Mouse (Mus musculus) heart, postnatal 0 days (tissue): ENCODE data around the gene Sde2.

Experiments used
- CTCF ChIP-seq: IDR thresholded peaks from 2 replicates; pipeline ENCODE4 v1.5.1; 2016; ENCODE audit warnings: antibody characterized with exemption, control low read depth, low read depth
- EP300 ChIP-seq: IDR thresholded peaks from 2 replicates; pipeline ENCODE4 v1.6.1; 2016; ENCODE audit warnings: antibody characterized with exemption, low read depth

DNA sequence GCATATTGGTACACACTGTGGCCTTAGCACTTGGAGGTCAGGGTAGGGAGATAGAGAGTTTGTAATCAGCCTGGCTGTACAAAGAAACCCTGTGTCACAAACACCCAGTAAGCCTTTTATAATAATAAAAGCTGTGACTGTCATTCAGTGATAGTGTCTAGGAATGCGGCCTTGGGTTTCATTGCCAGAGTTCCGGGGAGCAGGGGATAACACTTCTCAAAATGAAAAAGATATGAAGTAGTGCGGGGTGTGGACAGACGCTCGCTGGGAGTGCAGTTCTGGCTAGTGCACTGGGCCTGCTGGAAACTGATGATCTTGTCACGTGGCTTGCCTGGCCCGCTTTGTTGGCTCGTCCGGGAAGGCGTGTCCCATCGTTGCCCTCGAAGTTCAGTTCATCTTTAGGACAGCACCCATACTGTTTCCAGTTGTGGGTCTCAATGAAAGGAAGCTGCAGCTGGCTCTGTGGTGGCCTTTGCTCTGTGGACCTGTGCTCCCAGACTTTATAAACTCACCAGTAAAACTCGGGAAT is 19.3 kb downstream of the Sde2 start:
- no peak for TF ChIP-seq EP300
- TF ChIP-seq CTCF = no peak
